Mouse (Mus musculus): ENCODE results near the gene Tk2. TPM values are rescaled to one million over a fixed set of nuclear protein-coding genes. Genes with fewer than 3 reads are reported as not detected.
A peak's percentile ranks its signal among the peaks of the same experiment; 100 is the strongest.

The Tk2 gene
- polyA plus RNA-seq, 1 experiment = 52.1 TPM

DNA sequence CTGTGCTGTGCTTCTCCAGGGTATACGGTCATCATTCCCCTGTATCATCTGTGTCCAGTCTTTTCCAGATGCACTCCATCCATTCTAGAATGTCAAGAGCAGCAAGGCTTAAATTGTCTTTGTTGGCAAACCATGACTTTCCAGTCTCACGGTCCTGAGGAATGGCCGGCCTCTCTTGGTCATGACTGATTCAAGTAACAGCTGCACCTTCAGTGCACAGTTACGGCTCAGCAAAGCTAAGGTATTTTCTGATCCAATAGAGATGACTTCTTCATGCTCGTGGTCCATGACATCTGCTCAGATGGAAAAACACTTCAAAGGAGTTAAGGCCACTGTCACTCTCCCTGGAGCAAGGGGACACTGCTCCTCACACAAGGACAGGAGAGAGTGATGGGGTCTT, 21.3 kb downstream of the Tk2 start:
- no peak overlapping the region for H3K4me3 ChIP-seq (ENCODE audit: insufficient read depth, low read length)
- no peaks in the 10 kb centered on the region for H3K4me1 ChIP-seq (ENCODE audit: control insufficient read depth, insufficient read depth, low read length)
- no peak overlapping the region for H3K27ac ChIP-seq (ENCODE audit: insufficient read depth, low read depth, low read length)
- TF ChIP-seq POLR2A (IDR thresholded peaks at IDR 0.05; ENCODE audit: borderline replicate concordance, low read depth, low read length) (no peak), CTCF (IDR thresholded peaks at IDR 0.05; ENCODE audit: low read depth, low read length) (no peak)

DNA sequence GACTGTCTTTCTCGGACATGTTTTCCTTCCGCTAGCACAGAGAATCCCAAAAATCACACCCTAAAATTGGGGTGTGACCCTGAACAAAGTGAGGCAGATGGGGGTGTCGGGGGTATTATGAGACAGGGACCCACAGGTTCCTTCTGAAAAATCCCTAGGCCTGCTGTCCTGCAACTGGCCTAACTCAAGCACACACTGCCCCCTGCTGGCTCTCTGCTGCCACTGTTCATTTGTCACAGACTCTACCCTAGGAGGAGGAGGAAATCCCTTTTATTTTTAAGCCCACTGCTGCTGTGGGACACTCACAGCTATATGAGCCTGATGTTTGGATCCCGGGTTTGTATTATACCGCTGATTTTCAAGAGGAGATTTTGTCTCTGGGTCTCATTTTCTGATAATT, 28.6 kb downstream of the Tk2 start:
- Histone ChIP-seq H3K27ac (ENCODE audit: insufficient read depth, low read depth, low read length) (no peak overlapping the region), H3K4me3 (ENCODE audit: insufficient read depth, low read length) (no peak overlapping the region), H3K4me1 (ENCODE audit: control insufficient read depth, insufficient read depth, low read length) (peaks cover 3% of the 10 kb centered on the region; the same call in 1 of the 2 replicates)
- TF ChIP-seq CTCF (IDR thresholded peaks at IDR 0.05; ENCODE audit: low read depth, low read length) (peak; percentile 92), POLR2A (IDR thresholded peaks at IDR 0.05; ENCODE audit: borderline replicate concordance, low read depth, low read length) (no peak)

- peaks cover 3% of the 10 kb centered on the region; the same call in 1 of the 2 replicates for H3K4me1 ChIP-seq (ENCODE audit: control insufficient read depth, insufficient read depth, low read length)
- TF ChIP-seq POLR2A (IDR thresholded peaks at IDR 0.05; ENCODE audit: borderline replicate concordance, low read depth, low read length) = no peak
- peak; percentile 66 for TF ChIP-seq CTCF (IDR thresholded peaks at IDR 0.05; ENCODE audit: low read depth, low read length)
- no peak overlapping the region for H3K27ac ChIP-seq (ENCODE audit: insufficient read depth, low read depth, low read length)
- no peak overlapping the region for H3K4me3 ChIP-seq (ENCODE audit: insufficient read depth, low read length)
Measured at GRCm38 (mm10) chr8:104219079-104219478, 29.3 kb downstream of the Tk2 start.

DNA sequence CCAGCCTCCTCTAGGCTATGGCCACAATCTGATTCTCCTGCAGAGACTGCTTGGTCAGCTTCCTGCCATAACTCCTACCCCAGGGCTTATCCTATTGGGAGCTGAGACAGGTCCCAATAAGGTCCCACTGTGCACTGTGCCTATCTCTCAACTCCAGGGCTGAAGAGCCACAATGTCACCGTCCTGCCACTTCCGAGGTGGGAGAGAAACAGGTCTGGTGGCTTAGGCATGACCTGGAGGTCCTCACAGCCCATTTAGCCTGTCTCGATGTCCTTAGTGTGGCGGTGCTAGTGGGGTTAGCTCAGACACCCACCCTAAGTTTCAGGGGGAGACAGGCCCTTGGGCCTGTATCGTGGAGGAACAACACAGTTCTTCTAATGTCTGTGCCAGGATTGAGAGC, 30.8 kb downstream of the Tk2 start:
- TF ChIP-seq CTCF (IDR thresholded peaks at IDR 0.05; ENCODE audit: low read depth, low read length) (no peak), POLR2A (IDR thresholded peaks at IDR 0.05; ENCODE audit: borderline replicate concordance, low read depth, low read length) (no peak)
- Histone ChIP-seq H3K27ac (ENCODE audit: insufficient read depth, low read depth, low read length) (no peak overlapping the region), H3K4me3 (ENCODE audit: insufficient read depth, low read length) (no peak overlapping the region), H3K4me1 (ENCODE audit: control insufficient read depth, insufficient read depth, low read length) (peaks cover 3% of the 10 kb centered on the region; the same call in 1 of the 2 replicates)

DNA sequence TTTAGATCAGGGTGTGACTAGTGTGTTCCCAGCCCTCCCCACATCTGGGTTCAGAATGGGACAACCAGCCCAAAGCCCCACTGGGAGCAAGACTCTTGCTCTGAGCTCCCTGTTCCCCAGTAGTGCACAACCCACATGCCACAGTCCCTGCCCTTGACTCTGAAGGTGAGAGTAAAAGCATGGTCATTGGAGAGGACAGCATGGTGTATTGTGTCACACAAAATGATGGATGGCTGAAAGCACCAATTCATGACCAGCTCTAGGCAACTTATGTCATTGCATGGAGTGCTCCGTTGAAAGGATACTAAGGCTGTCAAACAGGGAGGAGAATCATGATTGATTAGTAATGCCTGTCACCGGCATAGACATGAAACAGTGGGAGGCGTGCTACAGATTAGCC, 43.1 kb downstream of the Tk2 start:
- H3K4me3 ChIP-seq (ENCODE audit: insufficient read depth, low read length) = no peak overlapping the region
- no peak for TF ChIP-seq CTCF (IDR thresholded peaks at IDR 0.05; ENCODE audit: low read depth, low read length)
- TF ChIP-seq POLR2A (IDR thresholded peaks at IDR 0.05; ENCODE audit: borderline replicate concordance, low read depth, low read length) = no peak

DNA sequence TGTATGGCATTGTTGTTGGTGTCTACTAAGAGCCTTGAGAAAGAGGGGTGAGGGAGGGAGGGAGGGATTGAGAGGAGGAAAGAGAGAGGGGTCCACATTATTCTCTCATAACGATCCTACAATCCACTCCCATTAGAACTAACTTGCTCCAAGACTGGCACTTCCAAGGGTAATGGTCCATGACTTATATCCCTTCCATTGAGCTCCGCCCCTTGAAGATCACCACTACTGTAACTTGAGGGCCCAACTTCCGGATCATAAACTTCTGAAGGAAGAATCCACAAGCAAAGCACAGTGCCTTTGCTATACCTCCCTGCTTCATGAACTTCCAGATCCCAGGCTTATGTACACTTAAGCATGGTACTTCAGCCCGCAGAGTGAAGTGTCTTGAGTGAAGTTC, 46.0 kb downstream of the Tk2 start:
- H3K4me1 ChIP-seq (ENCODE audit: control insufficient read depth, insufficient read depth, low read length) = no peaks in the 10 kb centered on the region
- H3K27ac ChIP-seq (ENCODE audit: insufficient read depth, low read depth, low read length) = no peak overlapping the region
- no peak for TF ChIP-seq POLR2A (IDR thresholded peaks at IDR 0.05; ENCODE audit: borderline replicate concordance, low read depth, low read length)
- TF ChIP-seq CTCF (IDR thresholded peaks at IDR 0.05; ENCODE audit: low read depth, low read length) = no peak
- H3K4me3 ChIP-seq (ENCODE audit: insufficient read depth, low read length) = no peak overlapping the region

More for the DNA sequence above, 43.1 kb downstream of the Tk2 start:
- Histone ChIP-seq H3K4me1 (ENCODE audit: control insufficient read depth, insufficient read depth, low read length) (no peaks in the 10 kb centered on the region), H3K27ac (ENCODE audit: insufficient read depth, low read depth, low read length) (no peak overlapping the region)

- Histone ChIP-seq H3K4me1 (ENCODE audit: control insufficient read depth, insufficient read depth, low read length) (no peaks in the 10 kb centered on the region), H3K27ac (ENCODE audit: insufficient read depth, low read depth, low read length) (no peak overlapping the region), H3K4me3 (ENCODE audit: insufficient read depth, low read length) (no peak overlapping the region)
- TF ChIP-seq CTCF (IDR thresholded peaks at IDR 0.05; ENCODE audit: low read depth, low read length) = no peak
- TF ChIP-seq POLR2A (IDR thresholded peaks at IDR 0.05; ENCODE audit: borderline replicate concordance, low read depth, low read length) = no peak
Measured at GRCm38 (mm10) chr8:104201622-104202021, 46.7 kb downstream of the Tk2 start.

- Histone ChIP-seq H3K27ac (ENCODE audit: insufficient read depth, low read depth, low read length) (no peak overlapping the region), H3K4me1 (ENCODE audit: control insufficient read depth, insufficient read depth, low read length) (no peaks in the 10 kb centered on the region), H3K4me3 (ENCODE audit: insufficient read depth, low read length) (no peak overlapping the region)
- TF ChIP-seq CTCF (IDR thresholded peaks at IDR 0.05; ENCODE audit: low read depth, low read length) = no peak
- TF ChIP-seq POLR2A (IDR thresholded peaks at IDR 0.05; ENCODE audit: borderline replicate concordance, low read depth, low read length) = no peak
Measured at GRCm38 (mm10) chr8:104199802-104200201, 48.6 kb downstream of the Tk2 start.

DNA sequence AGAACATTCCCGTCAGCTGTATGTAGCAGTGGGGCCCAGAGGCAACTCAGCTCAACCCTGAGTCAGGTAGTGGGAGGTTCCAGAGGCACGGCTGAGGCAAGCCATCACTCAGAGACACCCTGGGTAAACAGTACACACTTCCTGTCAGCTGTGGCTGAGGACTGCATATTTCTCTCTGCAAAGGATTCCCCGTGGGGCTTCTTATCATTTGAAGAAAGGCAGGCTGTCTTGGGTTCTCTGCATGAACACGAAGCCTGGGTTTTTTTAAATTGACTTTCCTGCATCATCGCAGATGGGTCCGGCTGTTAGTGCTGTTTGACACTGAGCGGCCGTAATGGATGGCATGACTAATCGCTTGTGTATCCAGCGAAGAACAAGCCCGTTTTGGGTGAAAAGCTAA, 56.9 kb downstream of the Tk2 start:
- H3K4me3 ChIP-seq (ENCODE audit: insufficient read depth, low read length) = no peak overlapping the region
- H3K27ac ChIP-seq (ENCODE audit: insufficient read depth, low read depth, low read length) = no peak overlapping the region
- TF ChIP-seq CTCF (IDR thresholded peaks at IDR 0.05; ENCODE audit: low read depth, low read length) (no peak), POLR2A (IDR thresholded peaks at IDR 0.05; ENCODE audit: borderline replicate concordance, low read depth, low read length) (no peak)
- H3K4me1 ChIP-seq (ENCODE audit: control insufficient read depth, insufficient read depth, low read length) = no peaks in the 10 kb centered on the region

GRCm38 (mm10) chr8:104190777-104191468, 57.4 kb downstream of the Tk2 start:
- TF ChIP-seq CTCF (IDR thresholded peaks at IDR 0.05; ENCODE audit: low read depth, low read length) (no peak), POLR2A (IDR thresholded peaks at IDR 0.05; ENCODE audit: borderline replicate concordance, low read depth, low read length) (no peak)
- H3K4me1 ChIP-seq (ENCODE audit: control insufficient read depth, insufficient read depth, low read length) = no peaks in the 10 kb centered on the region
- H3K27ac ChIP-seq (ENCODE audit: insufficient read depth, low read depth, low read length) = no peak overlapping the region
- H3K4me3 ChIP-seq (ENCODE audit: insufficient read depth, low read length) = no peak overlapping the region

Data from bone marrow macrophage, adult 2 months (primary cell).